In genomic region chr11:53810749-53811148, GRCm38 (mm10) we compare ENCODE assay signal across 32 mouse cellular contexts. TPM values are rescaled to one million over a fixed set of nuclear protein-coding genes. Genes with fewer than 3 reads are reported as not detected.
DNase-seq lines count a peak whose midpoint lies in the region; ATAC-seq and TF ChIP-seq lines count a peak whose summit lies in the region.
"Had no signal": no experiment of that assay in that cellular context is flagged by ENCODE, and none has a peak within 500 bp of the region (broad histone marks: within the 10 kb centered on the region; RNA-seq: fewer than 3 reads in every experiment).

No protein-coding gene starts in this region.

- no peaks in the 10 kb centered on the region for H3K27me3 ChIP-seq in lung, postnatal 0 days (replicated peaks; ENCODE audit: insufficient read depth, low read length)
- no peaks in the 10 kb centered on the region for H3K27me3 ChIP-seq in hindbrain, embryonic 10.5 days (ENCODE audit: insufficient read depth, poor library complexity, severe bottlenecking)
- H3K27me3 ChIP-seq: embryonic facial prominence, embryonic 12.5 days; forebrain, embryonic 15.5 days; heart, embryonic 15.5 days; hindbrain, embryonic 12.5 days; intestine, embryonic 15.5 days; liver, embryonic 12.5 days; midbrain, embryonic 12.5 days; neural tube, embryonic 13.5 days had no signal

- peaks cover 12% of the 10 kb centered on the region; the same call in 1 of the 2 replicates for H3K4me1 ChIP-seq in lung, postnatal 0 days (ENCODE audit: insufficient read depth, low read depth, low read length)
- H3K4me1 ChIP-seq in hindbrain, embryonic 10.5 days (replicated peaks) = peaks cover 12% of the 10 kb centered on the region
- H3K4me1 ChIP-seq: embryonic facial prominence, embryonic 12.5 days; forebrain, embryonic 15.5 days; heart, embryonic 10.5 days; heart, embryonic 15.5 days; hindbrain, embryonic 12.5 days; liver, embryonic 12.5 days; midbrain, embryonic 12.5 days had no signal

- H3K9me3 ChIP-seq in lung, postnatal 0 days (ENCODE audit: low read length) = no peaks in the 10 kb centered on the region
- no peaks in the 10 kb centered on the region for H3K9me3 ChIP-seq in hindbrain, embryonic 10.5 days
- H3K9me3 ChIP-seq: embryonic facial prominence, embryonic 12.5 days; forebrain, embryonic 10.5 days; forebrain, embryonic 15.5 days; heart, embryonic 10.5 days; heart, embryonic 15.5 days; hindbrain, embryonic 12.5 days; intestine, embryonic 15.5 days; liver, embryonic 12.5 days; megakaryocyte, embryonic 14.5 days; midbrain, embryonic 12.5 days; neural tube, embryonic 13.5 days had no signal

- H3K9ac ChIP-seq in lung, postnatal 0 days (replicated peaks; ENCODE audit: low read depth) = no peak overlapping the region
- H3K9ac ChIP-seq: embryonic facial prominence, embryonic 12.5 days; forebrain, embryonic 15.5 days; heart, embryonic 15.5 days; hindbrain, embryonic 12.5 days; intestine, embryonic 15.5 days; liver, embryonic 12.5 days; liver, postnatal 0 days; midbrain, embryonic 12.5 days; neural tube, embryonic 13.5 days had no signal

- no peak for TF ChIP-seq EP300 in lung, postnatal 0 days (IDR thresholded peaks at IDR 0.05)

- 20% methylated on average over 2 of the region's 2 CpGs for WGBS in lung, postnatal 0 days
- WGBS in hindbrain, embryonic 10.5 days = 72% methylated on average over 2 of the region's 2 CpGs

- TF ChIP-seq CTCF in lung, postnatal 0 days (IDR thresholded peaks at IDR 0.05) = no peak

- H3K4me3 ChIP-seq in lung, postnatal 0 days (ENCODE audit: low read depth, low read length) = no peak overlapping the region
- H3K4me3 ChIP-seq in hindbrain, embryonic 10.5 days = no peak overlapping the region
- H3K4me3 ChIP-seq: embryonic facial prominence, embryonic 12.5 days; forebrain, embryonic 10.5 days; forebrain, embryonic 15.5 days; heart, embryonic 10.5 days; heart, embryonic 15.5 days; hindbrain, embryonic 12.5 days; intestine, embryonic 15.5 days; liver, embryonic 12.5 days; megakaryocyte, embryonic 14.5 days; midbrain, embryonic 12.5 days; myocyte; neural tube, embryonic 13.5 days had no signal

- no peak overlapping the region for H3K4me2 ChIP-seq in lung, postnatal 0 days (replicated peaks; ENCODE audit: low read depth, low read length)
- H3K4me2 ChIP-seq: embryonic facial prominence, embryonic 12.5 days; forebrain, embryonic 15.5 days; heart, embryonic 15.5 days; hindbrain, embryonic 12.5 days; intestine, embryonic 15.5 days; liver, embryonic 12.5 days; midbrain, embryonic 12.5 days; neural tube, embryonic 13.5 days had no signal

- no peak overlapping the region; the same call in 1 of the 2 replicates for H3K27ac ChIP-seq in lung, postnatal 0 days (ENCODE audit: low read length)
- no peak overlapping the region for H3K27ac ChIP-seq in hindbrain, embryonic 10.5 days
- H3K27ac ChIP-seq: embryonic facial prominence, embryonic 12.5 days; forebrain, embryonic 10.5 days; forebrain, embryonic 15.5 days; heart, embryonic 10.5 days; heart, embryonic 15.5 days; hindbrain, embryonic 12.5 days; hindbrain, postnatal 0 days; intestine, embryonic 15.5 days; liver, embryonic 12.5 days; midbrain, embryonic 12.5 days; neural tube, embryonic 13.5 days had no signal

- peak; percentile 44 for DNase-seq in adrenal gland, postnatal 14 days
- no peak for DNase-seq in adrenal gland, adult (ENCODE audit: inconsistent age in 2 of 2, low spot score in 1 of 2)
- peak; percentile 35 for DNase-seq in lung, postnatal 0 days (ENCODE audit: low spot score)
- DNase-seq in lung, postnatal 4 days = no peak
- DNase-seq in 3T3-L1 (ENCODE audit: low read depth, low spot score) = peak; percentile 47
- peak; percentile 55 for DNase-seq in fat pad, adult 2 months (ENCODE audit: extremely low read depth, low read depth, low spot score)
- DNase-seq in hindbrain, embryonic 10.5 days (ENCODE audit: low spot score) = no peak
- DNase-seq: adrenal gland, adult 8-10 months; cerebellum, adult 11-12 months; cerebellum, adult 9-11 months; embryo, embryonic 11 days; gastrocnemius, postnatal 10 days; kidney, adult 8-10 months; kidney, postnatal 4 days; left cerebral cortex, postnatal 4 days; liver, postnatal 0 days; right cerebral cortex, postnatal 4 days had no signal

- ATAC-seq in lung, postnatal 0 days = no peak
- ATAC-seq: forebrain, embryonic 15.5 days; hindbrain, postnatal 0 days; liver, embryonic 12.5 days; liver, postnatal 0 days had no signal

- H3K36me3 ChIP-seq in lung, postnatal 0 days (ENCODE audit: insufficient read depth, low read length) = no peaks in the 10 kb centered on the region
- H3K36me3 ChIP-seq in hindbrain, embryonic 10.5 days = no peaks in the 10 kb centered on the region
- H3K36me3 ChIP-seq: embryonic facial prominence, embryonic 12.5 days; forebrain, embryonic 10.5 days; forebrain, embryonic 15.5 days; heart, embryonic 10.5 days; heart, embryonic 15.5 days; hindbrain, embryonic 12.5 days; intestine, embryonic 15.5 days; liver, embryonic 12.5 days; midbrain, embryonic 12.5 days; neural tube, embryonic 13.5 days had no signal

RNA-seq across cellular contexts. Expression of gene Gm17334, which starts 37.8 kb away (rescaled TPM):
- 0.37 and 0.41 TPM in 2 replicates for total RNA-seq in adrenal gland, postnatal 14 days (2021)
- 0.46 and 0.61 TPM in 2 replicates for polyA plus RNA-seq in lung, postnatal 0 days (2015; fragmentation: Nextera tagmentation; extraction: Ambion mirVana)
- not detected in 2 replicates for polyA plus RNA-seq in hindbrain, embryonic 10.5 days (2016; fragmentation: Nextera tagmentation; extraction: Ambion mirVana)
- total RNA-seq: hindbrain, postnatal 0 days; left cerebral cortex, postnatal 4 days; MEL; midbrain, postnatal 0 days had no signal
- polyA plus RNA-seq: embryonic facial prominence, embryonic 12.5 days; forebrain, embryonic 10.5 days; forebrain, embryonic 15.5 days; heart, embryonic 10.5 days; heart, embryonic 15.5 days; hindbrain, embryonic 12.5 days; hindbrain, postnatal 0 days; midbrain, embryonic 12.5 days; midbrain, postnatal 0 days; neural tube, embryonic 13.5 days had no signal

RNA-seq across cellular contexts. Expression of gene Irf1, which starts 40.9 kb away (rescaled TPM):
- total RNA-seq in adrenal gland, postnatal 14 days (2021) = 19.6 and 32.7 TPM in 2 replicates
- polyA plus RNA-seq in lung, postnatal 0 days (2015; fragmentation: Nextera tagmentation; extraction: Ambion mirVana) = 52.5 and 64.9 TPM in 2 replicates
- polyA plus RNA-seq in hindbrain, embryonic 10.5 days (2016; fragmentation: Nextera tagmentation; extraction: Ambion mirVana) = 3.6 and 4.2 TPM in 2 replicates

RNA-seq across cellular contexts. Expression of gene Gm12216, which starts 48.3 kb away (rescaled TPM):
- 4.6 and 6.0 TPM in 2 replicates for total RNA-seq in adrenal gland, postnatal 14 days (2021)
- polyA plus RNA-seq in lung, postnatal 0 days (2015; fragmentation: Nextera tagmentation; extraction: Ambion mirVana) = 3.4 and 5.4 TPM in 2 replicates
- polyA plus RNA-seq in hindbrain, embryonic 10.5 days (2016; fragmentation: Nextera tagmentation; extraction: Ambion mirVana) = 0.21 TPM in 1 of 2 replicates, not detected in the other
- total RNA-seq: hindbrain, postnatal 0 days; MEL; midbrain, postnatal 0 days had no signal
- polyA plus RNA-seq: forebrain, embryonic 15.5 days; hindbrain, embryonic 12.5 days had no signal

Comparison
In these comparisons a context has a peak if more than half of its experiments do, and no peak if none do; other contexts are left out.
1. DNase-seq: peak in adrenal gland, postnatal 14 days (single experiment), lung, postnatal 0 days (single experiment), 3T3-L1 (single experiment) and fat pad, adult 2 months (single experiment); none in adrenal gland, adult (0 of 2), lung, postnatal 4 days (0 of 2) and hindbrain, embryonic 10.5 days (single experiment).
2. RNA of gene Irf1, which starts 40.9 kb away (polyA plus RNA-seq): 52.5 to 64.9 TPM in lung, postnatal 0 days; 3.6 to 4.2 TPM in hindbrain, embryonic 10.5 days; every median in the first group is over 10 times any median in the second.